Mouse (Mus musculus) midbrain, postnatal 0 days (tissue): ENCODE measurements around the gene Cd44. TPM values are rescaled to one million over a fixed set of nuclear protein-coding genes. Genes with fewer than 3 reads are reported as not detected.

ENCODE experiments used
- ATAC-seq: fragments of 200-750 bp; cut with Nextera tagmentation; 2 replicates; pipeline ENCODE4 v1.8.0; 2017; ENCODE audit warnings: moderate number of reproducible peaks, mild to moderate bottlenecking, moderate TSS enrichment, moderate library complexity; ENCODE audit not compliant: low FRiP score
- DNase-seq: peaks from one replicate; pipeline ENCODE4 v3.0.0-alpha.2; 2015; ENCODE audit warnings: low spot score
- H3K27ac ChIP-seq: fragments of 300-500 bp; sonication (generic); 2 replicates; pipeline ENCODE4 v1.5.1; 2014; ENCODE audit warnings: low read depth, mild to moderate bottlenecking, low read length, mixed read lengths
- H3K27me3 ChIP-seq: fragments of 300-500 bp; sonication (generic); 2 replicates; pipeline ENCODE4 v1.6.1; 2014; ENCODE audit warnings: low read length, control low read depth, mixed read lengths; ENCODE audit not compliant: insufficient read depth
- H3K36me3 ChIP-seq: fragments of 300-500 bp; sonication (generic); 2 replicates; pipeline ENCODE4 v1.6.1; 2014; ENCODE audit warnings: low read length, control low read depth, mixed read lengths; ENCODE audit not compliant: insufficient read depth
- H3K4me1 ChIP-seq: fragments of 300-500 bp; sonication (generic); 2 replicates; pipeline ENCODE4 v1.6.1; 2014; ENCODE audit warnings: mild to moderate bottlenecking, control low read depth, antibody characterized with exemption, low read length, mixed read lengths; ENCODE audit not compliant: insufficient read depth
- H3K4me2 ChIP-seq: fragments of 300-500 bp; sonication (generic); 2 replicates; pipeline ENCODE4 v1.6.1; 2014; ENCODE audit warnings: low read depth, mild to moderate bottlenecking, low read length, mixed read lengths; ENCODE audit not compliant: poor library complexity, severe bottlenecking
- H3K4me3 ChIP-seq: fragments of 300-500 bp; sonication (generic); 2 replicates; pipeline ENCODE4 v1.5.1; 2014; ENCODE audit warnings: low read depth, mild to moderate bottlenecking, low read length, moderate library complexity
- H3K9ac ChIP-seq: fragments of 300-500 bp; sonication (generic); replicated peaks from 2 replicates; pipeline ENCODE4 v1.6.1; 2014; ENCODE audit warnings: mild to moderate bottlenecking, low read length, moderate library complexity, mixed read lengths; ENCODE audit not compliant: poor library complexity, severe bottlenecking
- H3K9me3 ChIP-seq: fragments of 300-500 bp; sonication (generic); 2 replicates; pipeline ENCODE4 v1.6.1; 2016; ENCODE audit warnings: low read length, control low read depth
- CTCF ChIP-seq: IDR thresholded peaks from 2 replicates; pipeline ENCODE4 v1.5.1; 2016; ENCODE audit warnings: antibody characterized with exemption, mild to moderate bottlenecking
- WGBS: fragments of 180-500 bp; shearing (Covaris S2); extraction: QIAGEN DNeasy Blood & Tissue Kit; methylation state at CpG from one replicate; pipeline ENCODE4 v1.1.7; 2014; 5-methylcytosine and 5-hydroxymethylcytosine counted together
- polyA plus RNA-seq: library from polyadenylated mRNA; unstranded; fragments of >200 nt; fragmentation: Nextera tagmentation; extraction: Ambion mirVana; gene quantifications from 2 replicates; pipeline ENCODE4 v1.2.1, GENCODE M21; 2015
- total RNA-seq: library from RNA; depleted of rRNA; stranded (reverse); fragments of >200 nt; gene quantifications from 2 replicates; pipeline ENCODE4 v1.2.3, GENCODE M21; 2014

Cd44 gene
- total and polyA plus RNA-seq, 2 experiments from 2014 or later = 3.4 to 6.2 TPM

DNA sequence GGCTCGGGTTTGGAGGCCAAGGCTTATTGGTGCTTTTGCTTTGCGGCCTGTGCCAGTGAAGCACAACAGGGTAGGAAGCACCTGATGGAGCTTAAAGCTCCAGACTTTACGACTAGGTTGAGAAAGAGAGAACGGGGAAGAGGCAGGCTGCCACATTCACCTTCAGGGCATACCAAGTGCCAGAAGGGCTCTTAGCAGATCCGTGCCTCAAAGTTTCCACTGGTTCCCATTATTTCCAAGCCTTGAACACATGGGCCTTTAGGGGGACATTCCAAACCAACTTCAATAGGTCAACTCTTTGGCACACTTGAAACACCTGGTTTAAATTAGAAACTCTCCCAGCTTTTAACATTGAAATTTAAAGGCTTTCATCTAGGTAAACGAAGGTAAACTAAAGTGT lies 108.7 kb downstream of the Cd44 start:
- H3K4me3 ChIP-seq = no peak overlapping the region
- WGBS = 87% methylated on average over 6 of the region's 6 CpGs
- no peak overlapping the region for H3K27ac ChIP-seq
- ATAC-seq (no peak), DNase-seq (no peak)
- no peak overlapping the region for H3K4me2 ChIP-seq
- no peaks in the 10 kb centered on the region; the same call in 1 of the 2 replicates for H3K36me3 ChIP-seq
- no peaks in the 10 kb centered on the region for H3K9me3 ChIP-seq
- H3K9ac ChIP-seq = no peak overlapping the region
- no peaks in the 10 kb centered on the region for H3K27me3 ChIP-seq
- no peak for TF ChIP-seq CTCF
- H3K4me1 ChIP-seq = no peaks in the 10 kb centered on the region

DNA sequence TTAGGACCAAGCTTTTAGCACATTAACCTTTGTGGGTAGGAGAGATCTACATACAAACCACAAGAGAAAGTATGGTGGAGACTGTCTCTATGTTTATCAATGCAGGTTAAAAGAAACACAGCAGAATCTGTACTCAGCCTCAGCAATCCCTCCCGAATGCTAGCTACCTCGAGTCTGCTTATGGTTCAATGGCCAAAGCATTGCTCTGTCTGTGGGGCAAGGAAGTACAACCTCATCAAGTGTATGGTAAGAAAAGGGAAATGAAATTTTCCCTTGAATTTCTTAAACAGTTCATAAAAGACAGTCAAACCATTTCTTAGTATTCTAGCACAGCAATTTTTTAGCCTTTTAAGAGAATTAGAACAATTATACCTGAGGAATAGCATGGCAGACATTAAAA lies 109.8 kb downstream of the Cd44 start:
- Histone ChIP-seq H3K27me3 (no peaks in the 10 kb centered on the region), H3K36me3 (peaks cover 3% of the 10 kb centered on the region; the same call in 1 of the 2 replicates), H3K4me2 (no peak overlapping the region), H3K9ac (no peak overlapping the region), H3K9me3 (no peaks in the 10 kb centered on the region), H3K4me1 (no peaks in the 10 kb centered on the region), H3K4me3 (no peak overlapping the region), H3K27ac (no peak overlapping the region)
- ATAC-seq = no peak
- DNase-seq = no peak
- 73% methylated on average over 2 of the region's 2 CpGs for WGBS
- no peak for TF ChIP-seq CTCF

DNA sequence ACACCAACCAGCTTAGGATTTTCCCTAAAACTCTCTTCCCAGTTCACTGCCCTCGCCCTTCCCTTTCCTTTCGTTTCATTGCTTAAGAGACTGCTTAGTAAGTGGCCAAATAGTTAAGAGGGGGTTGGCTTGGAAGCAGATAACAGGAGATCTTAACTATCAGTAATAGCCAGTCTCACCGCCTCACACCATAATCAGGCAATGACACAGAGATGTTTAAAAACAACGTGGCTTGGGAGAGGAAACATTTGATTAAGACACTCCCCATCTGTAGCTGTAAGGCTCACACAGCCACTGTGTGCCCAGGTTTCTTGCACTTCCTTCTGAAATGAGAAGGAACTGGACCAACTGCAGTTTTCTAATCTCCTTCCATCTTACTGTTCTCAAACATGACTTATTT lies 115.8 kb downstream of the Cd44 start:
- TF ChIP-seq CTCF = no peak
- Histone ChIP-seq H3K9ac (no peak overlapping the region), H3K4me3 (no peak overlapping the region), H3K36me3 (peaks cover 3% of the 10 kb centered on the region; the same call in 1 of the 2 replicates), H3K4me1 (no peaks in the 10 kb centered on the region), H3K27me3 (no peaks in the 10 kb centered on the region), H3K4me2 (no peak overlapping the region), H3K9me3 (no peaks in the 10 kb centered on the region), H3K27ac (no peak overlapping the region)
- no peak for DNase-seq
- ATAC-seq = no peak
- 77% methylated on average over 4 of the region's 4 CpGs for WGBS

DNA sequence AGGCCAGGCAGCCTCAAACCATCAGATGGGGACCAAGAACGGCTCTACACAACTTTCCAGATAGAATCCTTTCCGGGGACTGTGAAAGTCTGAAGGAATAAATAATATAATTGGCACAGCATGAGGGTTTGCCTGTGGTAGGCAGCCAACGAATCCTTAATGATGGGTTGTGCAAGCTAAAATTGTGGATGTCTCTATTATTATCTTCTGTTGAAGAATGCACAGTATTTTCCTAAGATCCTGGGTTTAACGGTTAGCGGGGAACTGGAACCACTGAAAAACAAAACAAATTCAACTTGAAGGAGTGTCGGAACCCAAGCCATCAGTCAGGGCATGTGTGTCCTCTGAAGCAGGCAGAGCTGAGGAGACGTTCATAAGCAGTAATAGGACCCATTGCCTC lies 118.7 kb downstream of the Cd44 start:
- 83% methylated on average over 7 of the region's 7 CpGs for WGBS
- H3K36me3 ChIP-seq = 0 out of 2 replicates have a peak, but pooled peaks cover 4% of the 10 kb centered on the region
- no peak overlapping the region for H3K4me2 ChIP-seq
- H3K9me3 ChIP-seq = no peaks in the 10 kb centered on the region
- ATAC-seq (no peak), DNase-seq (no peak)
- no peak overlapping the region for H3K9ac ChIP-seq
- no peaks in the 10 kb centered on the region for H3K27me3 ChIP-seq
- TF ChIP-seq CTCF = no peak
- H3K27ac ChIP-seq = no peak overlapping the region
- H3K4me3 ChIP-seq = no peak overlapping the region
- H3K4me1 ChIP-seq = no peaks in the 10 kb centered on the region

DNA sequence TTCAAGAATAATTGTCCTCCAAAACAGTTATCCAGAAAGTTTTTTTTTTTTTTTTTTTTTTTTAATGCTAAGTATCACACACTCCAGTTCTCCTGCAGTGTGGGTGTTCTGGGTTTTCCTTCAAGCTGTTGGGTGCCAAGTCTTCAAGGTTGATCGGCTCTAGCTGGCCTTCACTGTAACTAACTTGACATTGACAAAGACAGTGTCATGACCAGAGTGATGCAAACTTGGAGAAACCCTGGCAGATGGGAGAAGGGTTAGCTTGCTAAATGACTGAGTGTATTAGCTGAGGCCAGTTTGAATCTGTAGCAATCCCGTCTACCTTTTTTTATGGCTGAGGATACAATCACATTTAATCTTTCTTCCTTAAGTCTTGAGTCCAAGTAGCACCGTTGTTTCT lies 123.3 kb downstream of the Cd44 start:
- Histone ChIP-seq H3K27ac (no peak overlapping the region), H3K36me3 (peaks cover 7% of the 10 kb centered on the region; the same call in 1 of the 2 replicates), H3K9me3 (no peaks in the 10 kb centered on the region), H3K4me2 (no peak overlapping the region), H3K9ac (no peak overlapping the region), H3K4me1 (no peaks in the 10 kb centered on the region), H3K4me3 (no peak overlapping the region), H3K27me3 (no peaks in the 10 kb centered on the region)
- TF ChIP-seq CTCF = no peak
- ATAC-seq (no peak), DNase-seq (no peak)
- 92% methylated on average over 3 of the region's 3 CpGs for WGBS

DNA sequence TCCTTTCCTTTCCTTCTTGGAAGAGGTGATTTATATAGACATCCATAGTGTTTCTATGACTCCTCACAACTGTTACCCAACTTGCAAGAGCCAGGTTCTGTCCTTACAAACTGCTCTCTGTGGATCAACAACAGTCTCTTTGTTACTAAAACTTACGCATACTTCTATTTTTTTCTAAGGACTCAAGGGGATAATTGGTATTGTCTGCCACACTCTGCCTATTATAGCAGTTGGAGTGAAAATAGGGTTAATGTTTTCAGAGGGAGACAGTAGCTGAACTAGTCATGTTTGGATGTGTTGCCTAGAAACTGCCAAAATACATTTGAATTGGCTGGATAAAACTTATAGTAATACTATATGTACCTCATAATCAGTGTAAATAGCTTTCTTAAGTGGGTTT lies 125.9 kb downstream of the Cd44 start:
- Histone ChIP-seq H3K4me3 (no peak overlapping the region), H3K4me2 (no peak overlapping the region), H3K4me1 (no peaks in the 10 kb centered on the region), H3K36me3 (peaks cover 10% of the 10 kb centered on the region), H3K27ac (no peak overlapping the region), H3K9me3 (no peaks in the 10 kb centered on the region), H3K9ac (no peak overlapping the region), H3K27me3 (no peaks in the 10 kb centered on the region)
- ATAC-seq (no peak), DNase-seq (no peak)
- WGBS = 71% methylated on average over 1 of the region's 1 CpGs
- no peak for TF ChIP-seq CTCF
